Mouse (Mus musculus) ES-E14 (cell line): Measurements from ENCODE around the gene Frg2f1.

Experiments used
- CHD2 ChIP-seq: IDR thresholded peaks from 2 replicates; pipeline ENCODE4 v1.6.1; 2014; ENCODE audit warnings: mild to moderate bottlenecking, low read depth, low read length, inconsistent platforms
- ZNF384 ChIP-seq: IDR thresholded peaks from 2 replicates; pipeline ENCODE4 v1.6.1; 2012; ENCODE audit warnings: low read depth, low read length, inconsistent platforms

- TF ChIP-seq ZNF384 (no peak), CHD2 (no peak)
Measured at GRCm38 (mm10) chr4:119555466-119555865, 16.1 kb upstream of the Frg2f1 start.
